Mouse (Mus musculus) myocyte (in vitro differentiated cells): Measurements from ENCODE around the gene Dcaf10.

ENCODE experiments used
- CEBPB ChIP-seq: IDR thresholded peaks from 2 replicates; pipeline ENCODE4 v1.6.1; 2011; ENCODE audit warnings: mild to moderate bottlenecking, moderate library complexity; ENCODE audit not compliant: poor library complexity, insufficient read depth, severe bottlenecking
- E2F4 ChIP-seq: IDR thresholded peaks from one replicate; pipeline ENCODE4 v1.6.1; 2011; ENCODE audit warnings: mild to moderate bottlenecking, control low read depth, moderate library complexity; ENCODE audit not compliant: insufficient read depth
- MAX ChIP-seq: IDR thresholded peaks from one replicate; pipeline ENCODE4 v1.6.1; 2011; ENCODE audit warnings: low read depth, mild to moderate bottlenecking, control low read depth
- MYOD1 ChIP-seq, 3 experiments: IDR thresholded peaks; one replicate each; pipeline ENCODE4 v1.6.1; 2011; ENCODE audit warnings: control low read depth in 2 of 3, low read depth in 2 of 3, mild to moderate bottlenecking in 2 of 3, moderate library complexity in 1 of 3; ENCODE audit not compliant: insufficient read length in 2 of 3, control insufficient read depth in 1 of 3
- MYOG ChIP-seq, 3 experiments: IDR thresholded peaks; one replicate each; pipeline ENCODE4 v1.6.1; 2011; ENCODE audit warnings: control low read depth in 2 of 3, low read depth in 2 of 3, mild to moderate bottlenecking in 2 of 3; ENCODE audit not compliant: insufficient read length in 2 of 3, control insufficient read depth in 1 of 3, insufficient read depth in 1 of 3
- POLR2A ChIP-seq: IDR thresholded peaks from one replicate; pipeline ENCODE4 v1.6.1; 2011; ENCODE audit warnings: low read depth, mild to moderate bottlenecking, control low read depth, moderate library complexity; ENCODE audit not compliant: insufficient read length
- POLR2AphosphoS2 ChIP-seq: IDR thresholded peaks from one replicate; pipeline ENCODE4 v1.6.1; 2011; ENCODE audit warnings: low read depth, control low read depth; ENCODE audit not compliant: insufficient read length
- REST ChIP-seq: IDR thresholded peaks from one replicate; pipeline ENCODE4 v1.6.1; 2011; ENCODE audit warnings: mild to moderate bottlenecking, control low read depth, moderate library complexity; ENCODE audit not compliant: insufficient read depth, insufficient read length
- SRF ChIP-seq: IDR thresholded peaks from one replicate; pipeline ENCODE4 v1.6.1; 2011; ENCODE audit warnings: low read depth; ENCODE audit not compliant: control insufficient read depth, insufficient read length
- TCF12 ChIP-seq: IDR thresholded peaks from one replicate; pipeline ENCODE4 v1.6.1; 2011; ENCODE audit warnings: mild to moderate bottlenecking, control low read depth; ENCODE audit not compliant: poor library complexity, insufficient read depth, severe bottlenecking
- USF1 ChIP-seq: IDR thresholded peaks from one replicate; pipeline ENCODE4 v1.6.1; 2011; ENCODE audit warnings: low read depth, mild to moderate bottlenecking, control low read depth, moderate library complexity

DNA sequence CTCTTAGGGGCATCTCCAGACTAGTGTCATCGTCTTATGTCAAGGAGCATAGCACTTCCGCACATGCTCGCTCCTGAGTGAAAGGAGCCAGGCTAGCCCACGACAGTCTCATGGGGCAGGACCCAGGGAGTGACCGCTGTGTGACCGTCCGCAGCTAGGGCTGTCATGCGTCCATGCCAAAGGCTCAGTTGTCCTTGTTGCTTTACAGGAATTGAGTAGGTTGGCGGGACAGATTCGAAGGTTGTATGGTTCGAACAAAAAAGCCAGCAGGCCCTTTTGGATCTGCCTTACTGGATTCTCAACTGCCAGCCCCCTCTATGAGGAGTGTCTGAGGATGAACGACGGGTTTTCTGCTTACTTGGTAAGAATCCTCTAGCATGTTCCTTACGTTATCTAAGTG lies 36.4 kb upstream of the Dcaf10 start:
- TF ChIP-seq POLR2A (no peak), TCF12 (no peak), USF1 (no peak), MYOD1 (IDR thresholded peaks at IDR 0.05; ENCODE audit: control insufficient read depth in 1 of 3, insufficient read length in 2 of 3, low read depth in 2 of 3) (no peak), E2F4 (no peak), MYOG (IDR thresholded peaks at IDR 0.05; ENCODE audit: control insufficient read depth in 1 of 3, insufficient read depth in 1 of 3, insufficient read length in 2 of 3, low read depth in 2 of 3) (no peak), MAX (no peak), REST (no peak), POLR2AphosphoS2 (no peak), CEBPB (no peak), SRF (no peak)
